Mouse (Mus musculus) MN1 (cell line): ENCODE data around the gene Rgr.

Source experiments
- DNase-seq: peaks from one replicate; pipeline ENCODE4 v3.0.0-alpha.2; 2016; ENCODE audit warnings: low spot score

Gene Rgr

DNA sequence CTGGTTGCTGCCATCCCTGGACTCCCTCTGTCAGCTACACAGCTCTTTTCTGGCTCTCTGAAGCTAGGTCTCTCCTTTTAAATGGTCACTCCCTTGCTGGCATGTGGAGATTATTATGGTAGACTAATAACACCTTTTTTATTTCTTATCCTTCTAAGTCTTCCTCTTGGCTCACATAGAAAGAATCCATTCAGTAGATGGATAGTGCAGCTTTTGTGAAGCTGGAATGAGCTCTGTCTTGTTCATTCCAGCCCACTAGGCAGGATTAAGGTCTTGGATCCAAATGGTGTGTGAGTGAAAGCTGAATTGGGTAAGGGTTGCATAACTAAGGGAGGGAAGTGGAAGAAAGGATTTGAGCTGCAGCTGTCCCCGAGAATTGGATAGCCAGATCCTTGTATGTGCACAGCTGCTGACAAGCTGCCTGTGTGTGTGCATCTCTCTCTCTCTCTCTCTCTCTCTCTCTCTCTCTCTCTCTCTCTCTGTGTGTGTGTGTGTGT is at the start of gene Rgr:
Gene Rgr (minus strand): TSS at position 51 of the 497 bp plus-strand sequence.
- no peak for DNase-seq

DNA sequence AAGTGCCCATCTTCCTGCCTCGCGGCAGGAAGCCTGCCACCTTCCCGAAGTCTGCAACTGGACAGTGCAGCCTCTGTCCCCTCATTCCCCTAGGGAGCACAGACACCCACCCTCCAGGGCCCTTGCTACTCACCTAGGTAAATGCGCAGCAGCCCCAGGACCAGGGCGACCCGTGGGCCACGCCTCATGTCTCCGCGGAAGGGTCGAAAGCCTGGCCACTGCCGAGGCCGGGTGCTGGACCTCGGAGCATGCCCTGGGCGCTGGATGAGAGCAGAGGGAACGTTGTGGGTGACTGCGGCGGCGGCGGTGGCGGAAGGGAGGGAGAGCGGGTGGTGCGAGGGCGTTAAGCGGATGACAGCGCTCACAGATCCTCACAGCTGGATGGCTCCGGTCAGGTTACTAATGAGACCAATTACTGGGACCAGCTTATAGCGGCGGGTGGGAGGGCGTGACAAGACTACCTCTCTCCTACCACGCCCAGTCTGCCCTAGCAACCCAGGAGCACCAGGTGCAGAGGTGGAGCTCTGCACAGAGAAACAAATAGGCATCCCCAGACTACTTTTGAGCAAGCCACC is 49.3 kb upstream of the Rgr start, which contains the start of gene Cdhr1:
Gene Cdhr1 (minus strand): TSS at position 392 of the 575 bp plus-strand sequence.
- DNase-seq = peak; percentile 6

- DNase-seq = no peak
Observed at GRCm38 (mm10) chr14:37095556-37095955, 46.8 kb upstream of the Rgr start.

- DNase-seq = no peak
Observed at GRCm38 (mm10) chr14:37094436-37094835, 45.7 kb upstream of the Rgr start.

DNA sequence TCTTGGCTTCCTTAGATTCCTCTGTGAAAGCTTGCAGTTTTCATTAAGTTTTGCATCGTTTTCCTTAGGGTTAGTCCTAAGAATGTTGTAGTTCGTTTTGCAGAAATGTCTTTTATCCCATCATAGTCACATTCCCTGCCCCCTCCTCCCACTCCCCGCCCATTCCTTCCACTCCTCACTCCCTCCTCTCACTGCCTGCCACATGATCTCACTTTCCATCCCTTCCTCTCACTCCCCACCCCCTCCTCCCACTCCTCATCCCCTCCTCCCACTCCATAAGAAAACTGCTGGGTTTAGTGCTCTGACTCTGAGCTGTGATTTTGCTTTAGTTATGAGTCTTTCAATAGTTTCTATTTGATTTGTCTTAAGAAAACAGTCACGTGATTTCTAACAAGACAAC is 35.0 kb upstream of the Rgr start:
- DNase-seq = no peak

GRCm38 (mm10) chr14:37080724-37081123 is 32.0 kb upstream of the Rgr start:
- DNase-seq = no peak

- no peak for DNase-seq
Observed at GRCm38 (mm10) chr14:37068516-37068915, 19.8 kb upstream of the Rgr start.

GRCm38 (mm10) chr14:37067629-37068028 is 18.9 kb upstream of the Rgr start, which contains the start of gene Lrit2:
Lrit2 (plus strand) TSS chr14:37067929.
- DNase-seq = no peak

- no peak for DNase-seq
Observed at GRCm38 (mm10) chr14:37066636-37067035, 17.9 kb upstream of the Rgr start.

- no peak for DNase-seq
Observed at GRCm38 (mm10) chr14:37064849-37065248, 16.1 kb upstream of the Rgr start.

GRCm38 (mm10) chr14:37034432-37034831 is 14.3 kb downstream of the Rgr start:
- DNase-seq = no peak

DNA sequence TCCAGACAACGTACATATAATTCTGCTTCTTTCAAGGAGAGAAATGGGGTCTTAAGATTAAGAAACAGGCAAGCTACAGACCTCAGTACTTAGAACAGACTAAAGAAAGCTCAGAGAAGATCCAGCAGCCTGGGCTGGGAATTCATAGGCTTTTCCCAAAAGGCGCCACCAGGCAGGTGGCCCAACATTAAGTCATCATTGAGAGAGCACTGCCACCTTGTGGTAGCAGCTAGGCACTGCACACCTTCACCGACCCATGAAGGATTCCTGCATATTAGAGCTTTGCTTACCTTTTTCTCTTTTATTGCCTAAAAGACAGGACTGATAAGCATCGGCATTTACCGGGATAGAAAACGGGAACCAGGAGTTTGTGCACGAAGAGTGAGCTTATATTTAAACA is 15.5 kb downstream of the Rgr start:
- DNase-seq = peak; percentile 77

- DNase-seq = peak; percentile 31
Observed at GRCm38 (mm10) chr14:37032481-37033104, 16.2 kb downstream of the Rgr start.

GRCm38 (mm10) chr14:37028555-37028954 is 20.2 kb downstream of the Rgr start:
- DNase-seq = no peak

DNA sequence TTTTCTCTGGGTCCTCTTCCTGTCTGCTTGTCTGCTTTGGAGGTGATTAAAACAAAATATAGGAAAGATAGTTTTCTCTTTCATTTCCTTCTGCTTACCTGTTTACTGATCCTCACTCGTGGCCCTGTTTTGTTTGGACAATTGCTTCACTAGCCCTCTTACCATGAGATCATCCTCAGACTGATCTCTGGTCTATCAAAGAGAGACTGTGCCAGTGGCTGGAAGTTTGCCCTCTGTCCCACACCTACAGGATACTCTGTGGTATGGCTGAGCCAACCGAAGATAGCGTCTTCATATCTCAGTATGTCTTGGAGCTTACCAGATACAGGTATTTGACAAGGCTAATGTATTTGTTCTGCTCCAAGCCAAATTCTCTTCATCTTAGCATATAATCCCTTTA is 20.8 kb downstream of the Rgr start:
- no peak for DNase-seq

DNA sequence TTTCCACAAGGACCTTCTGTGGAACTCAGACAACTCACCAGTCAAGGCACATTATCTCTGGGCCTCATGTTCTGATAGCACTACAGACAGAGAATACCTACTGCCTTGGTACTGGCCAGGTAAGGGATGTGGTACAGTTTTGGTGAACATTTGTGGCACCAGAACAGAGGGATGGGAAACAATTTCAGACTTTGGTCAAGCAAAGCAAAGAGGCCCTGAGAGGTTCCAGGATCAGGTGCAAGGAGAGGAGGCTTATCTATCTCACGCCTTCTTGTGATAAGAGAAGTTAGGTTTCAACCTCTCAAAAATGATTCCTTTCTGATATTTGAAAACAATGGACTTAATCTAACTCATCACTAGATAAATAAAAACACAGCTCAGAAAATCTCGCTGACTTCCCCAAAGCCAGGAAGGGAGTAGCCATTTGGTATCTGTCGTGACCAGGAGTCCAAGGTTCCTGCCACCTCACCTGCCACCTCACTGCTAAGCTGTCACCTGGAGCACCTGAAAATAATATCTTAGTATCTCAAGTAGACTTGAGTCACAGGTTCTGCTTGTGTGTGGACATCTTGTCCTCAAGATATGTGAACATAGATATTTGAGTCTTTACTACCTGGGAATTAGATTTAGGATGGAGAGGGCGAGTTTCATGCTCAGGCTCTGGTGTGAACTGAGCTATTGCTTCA is 21.4 kb downstream of the Rgr start:
- DNase-seq = no peak

DNA sequence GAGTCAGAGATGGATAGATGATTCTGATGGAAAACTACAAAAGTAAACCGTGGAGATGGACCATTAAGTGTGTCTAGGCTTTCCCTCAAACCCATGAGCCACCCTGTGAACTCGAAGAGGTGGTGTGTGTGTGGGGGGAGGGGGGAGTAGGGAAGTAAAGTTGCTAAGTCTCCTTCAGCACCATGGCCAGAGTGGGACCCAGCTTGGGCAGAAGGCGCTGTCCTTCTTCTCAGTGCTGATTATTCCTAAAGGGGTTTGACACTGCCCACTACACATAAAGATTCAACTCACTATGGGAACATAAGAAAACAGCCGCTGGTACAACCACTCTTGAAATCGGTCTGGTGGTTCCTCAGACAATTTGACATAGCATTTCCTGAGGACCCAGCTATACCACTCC is 32.9 kb downstream of the Rgr start:
- no peak for DNase-seq

DNA sequence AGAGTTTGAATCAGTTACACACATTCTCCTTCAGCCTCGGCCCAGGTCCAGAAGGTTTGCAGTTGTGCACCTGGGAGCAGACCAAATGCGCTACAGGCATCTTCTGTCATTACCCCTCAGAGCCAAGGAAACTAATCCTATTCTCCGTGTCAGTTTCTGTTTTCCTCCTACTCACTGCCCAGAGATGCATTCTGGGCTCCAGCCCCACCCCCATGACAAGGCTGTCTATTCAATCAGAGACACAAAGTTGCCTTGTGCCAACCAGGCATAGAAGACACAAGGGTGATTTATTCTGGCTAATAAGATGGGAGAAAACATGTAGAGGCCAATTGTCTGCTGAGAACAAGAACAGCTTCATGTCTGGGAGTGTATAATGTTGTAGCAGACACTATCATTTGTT is 35.1 kb downstream of the Rgr start:
- no peak for DNase-seq

DNA sequence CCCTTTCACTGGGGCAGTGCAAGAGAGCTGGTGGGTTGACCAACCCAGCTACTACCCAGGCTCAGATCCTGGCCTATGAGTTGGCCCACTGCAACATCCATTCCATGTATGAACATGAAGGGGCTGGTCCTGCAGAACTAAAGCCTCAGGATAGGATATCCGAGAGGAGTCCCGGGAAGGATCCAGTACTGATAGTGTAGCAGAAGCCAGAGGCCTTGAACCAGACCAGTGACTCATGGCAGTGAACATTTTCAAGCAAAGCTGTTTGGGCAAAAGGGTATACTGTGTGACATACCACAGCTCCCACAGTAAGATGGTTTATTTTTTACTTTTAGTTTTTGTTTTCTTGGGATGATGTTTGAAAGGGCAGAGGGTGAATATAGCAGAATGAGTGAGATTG is 39.1 kb downstream of the Rgr start:
- DNase-seq = no peak

GRCm38 (mm10) chr14:37006489-37006888 is 42.3 kb downstream of the Rgr start:
- DNase-seq = no peak

DNA sequence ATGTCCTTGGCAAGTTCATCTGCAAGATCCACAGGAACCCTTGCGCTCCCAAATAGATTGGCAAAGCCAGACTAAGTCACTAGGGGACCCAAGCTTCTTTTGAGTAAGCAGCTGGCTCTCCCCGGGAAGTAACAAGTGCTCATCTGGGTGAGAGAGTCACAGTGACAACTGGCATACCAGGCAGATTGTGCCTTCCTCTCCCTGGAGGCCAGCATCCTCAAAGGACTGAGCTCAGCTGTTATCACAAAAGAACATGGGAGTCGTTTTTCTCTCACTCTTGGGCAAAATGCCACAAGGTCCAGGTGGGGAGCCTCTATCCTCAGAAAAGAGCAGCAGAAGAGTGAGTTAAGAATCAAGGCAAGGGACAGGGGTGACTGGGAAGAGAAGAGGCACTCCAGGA is 42.9 kb downstream of the Rgr start:
- no peak for DNase-seq

GRCm38 (mm10) chr14:37003431-37004095 is 45.2 kb downstream of the Rgr start:
- DNase-seq = no peak

- no peak for DNase-seq
Observed at GRCm38 (mm10) chr14:37002852-37003251, 45.9 kb downstream of the Rgr start.
